Mouse (Mus musculus) MN1 (cell line): ENCODE measurements around the gene Blcap.

Experiments used
- DNase-seq: peaks from one replicate; pipeline ENCODE4 v3.0.0-alpha.2; 2016; ENCODE audit warnings: low spot score

Gene Blcap

GRCm38 (mm10) chr2:157519452-157519851, 51.6 kb downstream of the Blcap start:
- no peak for DNase-seq

- DNase-seq: no peak
These were observed 52.6 kb downstream of the Blcap start for GRCm38 (mm10) chr2:157518451-157518850.

DNA sequence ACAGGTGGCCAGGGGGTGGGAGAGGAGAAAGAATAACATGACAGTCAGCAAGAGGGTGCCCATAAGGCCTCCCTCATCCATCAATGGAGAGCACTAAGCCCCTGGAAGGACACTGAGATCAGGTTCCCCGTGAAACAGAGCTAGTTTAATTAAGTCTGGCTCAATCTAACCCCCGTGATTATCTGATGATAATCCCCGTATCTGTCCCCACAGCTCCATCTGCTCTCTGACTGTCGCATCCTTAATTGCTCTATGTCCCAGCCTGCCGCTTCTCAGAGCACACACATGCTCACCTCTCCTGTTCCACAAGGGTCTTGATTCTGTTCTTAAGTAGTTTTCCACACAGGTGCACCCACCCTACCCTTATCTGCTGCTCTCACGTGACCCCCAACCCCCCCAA, 53.5 kb downstream of the Blcap start:
- DNase-seq: peak; percentile 35

DNA sequence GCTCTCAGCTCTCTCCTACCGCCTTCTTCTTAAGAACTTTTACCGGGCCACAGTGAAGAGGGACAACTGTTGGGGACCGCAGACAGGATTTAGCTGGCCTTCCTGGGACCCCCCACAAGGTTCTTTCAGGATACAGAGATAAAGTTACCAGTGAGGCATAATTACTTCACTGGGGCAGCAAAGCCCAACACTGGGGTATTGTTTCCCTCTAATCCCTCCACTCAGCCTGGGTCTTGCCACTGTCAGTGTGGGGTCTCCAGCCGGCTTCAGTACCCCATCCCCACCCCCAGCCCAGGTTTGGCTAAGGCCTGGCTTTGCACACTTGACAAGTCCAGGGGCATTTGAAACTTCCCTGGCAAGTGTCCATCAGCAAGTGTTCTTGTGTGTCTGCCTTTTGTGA, 56.7 kb downstream of the Blcap start:
- DNase-seq: no peak

DNA sequence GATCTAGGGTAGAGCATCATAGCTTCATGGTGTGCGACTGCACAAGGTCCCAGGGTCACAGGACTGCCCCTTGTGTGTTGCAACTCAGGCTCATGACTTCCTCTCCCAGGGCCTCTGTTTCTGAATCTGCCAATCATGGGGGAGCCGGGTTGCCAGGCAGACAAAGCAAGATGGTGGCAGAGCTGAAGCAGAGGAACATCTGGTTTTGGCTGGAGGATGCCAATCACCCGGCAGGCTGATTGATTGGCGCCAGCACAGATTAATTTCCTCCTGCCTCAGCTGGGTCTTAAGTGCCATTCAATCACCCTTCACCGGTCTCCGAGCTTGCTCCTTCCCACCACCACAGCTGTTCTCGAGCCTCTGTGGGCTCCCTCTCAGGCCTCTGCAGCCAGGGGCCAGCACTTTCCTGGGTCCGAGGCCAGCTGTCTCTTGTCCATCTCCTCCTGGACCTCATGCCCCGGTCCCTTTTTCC, 57.3 kb downstream of the Blcap start:
- peak; percentile 52 for DNase-seq

DNA sequence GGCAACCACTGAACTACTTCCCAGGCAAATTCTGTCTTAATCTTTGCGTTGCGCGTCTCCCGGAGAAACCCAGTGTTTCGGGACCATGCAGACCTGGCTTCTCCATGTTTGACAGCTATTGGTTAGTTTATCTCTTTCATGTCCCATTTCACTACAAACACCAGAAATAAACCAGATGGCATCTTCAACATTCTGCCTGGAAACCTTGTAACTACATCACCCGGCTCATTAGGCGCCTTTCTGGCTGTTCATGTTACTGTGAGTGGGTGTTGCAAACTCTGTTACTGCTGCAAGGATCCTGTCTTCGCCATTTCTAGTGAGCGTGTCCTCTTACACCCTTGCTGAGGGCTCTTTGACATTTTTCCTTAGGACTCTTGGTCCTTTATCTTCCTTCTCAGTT, 58.2 kb downstream of the Blcap start:
- DNase-seq: peak; percentile 92

GRCm38 (mm10) chr2:157510031-157510430, 61.0 kb downstream of the Blcap start:
- no peak for DNase-seq

DNA sequence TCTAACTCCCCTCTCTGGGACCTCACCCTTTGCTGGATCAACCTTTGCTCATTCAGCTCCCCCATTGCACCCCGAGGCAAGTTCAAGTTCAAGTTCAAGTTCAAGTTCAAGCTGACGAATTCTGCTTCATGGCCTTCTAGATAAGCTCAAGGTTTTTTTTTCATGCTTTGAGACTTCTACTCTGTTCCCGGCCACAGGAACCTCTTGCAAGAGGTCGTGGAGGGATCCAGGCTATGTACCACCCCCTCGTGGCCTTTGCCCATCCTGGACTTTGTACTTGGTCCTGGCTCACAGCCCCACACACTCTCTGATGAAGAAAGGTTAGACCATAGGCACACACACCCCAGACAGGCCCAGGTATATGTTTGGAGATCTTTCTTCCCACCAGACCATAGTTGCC, 61.9 kb downstream of the Blcap start:
- no peak for DNase-seq

DNA sequence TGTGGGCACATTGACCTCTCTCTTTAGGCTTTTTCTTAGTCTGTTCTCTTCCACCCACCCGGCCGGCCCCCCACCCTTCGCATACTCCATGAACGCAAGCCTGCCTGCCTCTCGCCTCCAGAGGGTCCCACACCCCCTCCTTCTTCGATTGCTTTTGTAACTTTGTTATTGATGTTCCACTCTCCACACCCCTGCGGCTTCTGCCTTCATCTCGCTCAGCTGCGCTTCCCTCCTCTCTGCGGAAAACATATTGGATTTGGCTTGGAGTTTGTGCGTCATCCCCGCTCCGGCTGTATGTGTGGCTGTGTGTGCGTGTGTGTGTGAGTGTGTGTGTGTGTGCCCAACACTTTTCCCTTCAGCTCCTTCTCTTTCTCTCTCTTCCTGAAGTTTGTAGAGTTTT, 64.3 kb downstream of the Blcap start:
- DNase-seq: no peak
